Mouse (Mus musculus): ENCODE data around the gene Ablim2.

- no peak for TF ChIP-seq POLR2A (IDR thresholded peaks at IDR 0.05; ENCODE audit: low read depth, low read length)
- 0 out of 2 replicates have a peak, but pooled peaks have one; percentile 5 for TF ChIP-seq CTCF (conservative IDR thresholded peaks at IDR 0.05; ENCODE audit: insufficient read depth, insufficient read length, low read depth, low read length)
Measured at GRCm38 (mm10) chr5:35761323-35761722, 3.6 kb downstream of the Ablim2 start.
